Mouse (Mus musculus): ENCODE measurements around the gene Mrgprf.

Gene Mrgprf

DNA sequence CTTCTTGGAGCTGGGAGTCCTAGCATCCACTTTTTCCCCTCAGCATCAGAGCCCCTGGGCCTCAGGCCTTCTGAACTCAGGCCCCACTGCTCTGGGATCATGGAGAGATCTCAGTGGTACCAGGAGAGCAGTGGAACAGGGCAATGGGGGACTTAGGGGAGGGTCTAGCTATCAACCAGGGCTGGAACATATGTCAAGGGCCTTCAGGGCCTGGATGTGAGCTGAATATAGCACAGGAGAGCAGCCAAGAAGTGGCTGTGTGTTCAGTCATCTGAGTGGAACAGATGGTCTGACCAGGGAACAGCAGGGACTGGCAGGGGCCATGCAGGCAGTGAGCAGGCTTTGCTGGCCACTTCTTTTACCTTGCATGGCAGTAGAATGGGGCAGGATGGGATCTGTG lies 34.6 kb downstream of the Mrgprf start:
- no peak for DNase-seq (ENCODE audit: low spot score)

DNA sequence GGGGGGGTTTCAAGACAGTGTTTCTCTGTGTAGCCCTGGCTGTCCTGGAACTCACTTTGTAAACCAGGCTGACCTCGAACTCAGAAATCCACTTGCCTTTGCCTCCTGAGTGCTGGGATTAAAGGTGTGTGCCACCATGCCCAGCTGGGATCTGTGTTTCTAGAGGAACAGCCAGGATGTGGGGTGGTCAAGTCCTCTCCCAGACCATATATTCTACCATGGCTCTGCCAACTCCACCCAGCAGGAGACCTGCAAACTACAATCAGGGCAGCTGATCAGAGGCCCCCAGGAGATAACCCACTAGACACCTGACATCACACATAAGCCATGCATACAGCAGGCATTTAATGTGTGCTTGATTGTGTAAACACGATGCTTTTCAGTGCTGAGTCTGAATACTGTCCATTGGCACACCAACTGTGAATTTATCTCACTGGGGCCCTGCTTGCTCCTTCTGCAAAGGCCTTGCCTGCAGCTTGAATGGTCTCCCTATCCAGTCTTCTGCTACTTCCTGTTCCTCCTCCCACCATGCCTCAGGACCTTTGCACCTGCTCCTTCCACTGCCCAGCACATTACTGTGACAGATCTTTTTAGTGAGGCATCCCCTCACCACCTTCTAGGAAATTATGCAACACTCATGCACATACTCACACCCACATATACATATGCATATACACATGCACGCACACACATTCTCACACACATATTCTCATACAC lies 35.1 kb downstream of the Mrgprf start:
- no peak for DNase-seq (ENCODE audit: low spot score)

DNA sequence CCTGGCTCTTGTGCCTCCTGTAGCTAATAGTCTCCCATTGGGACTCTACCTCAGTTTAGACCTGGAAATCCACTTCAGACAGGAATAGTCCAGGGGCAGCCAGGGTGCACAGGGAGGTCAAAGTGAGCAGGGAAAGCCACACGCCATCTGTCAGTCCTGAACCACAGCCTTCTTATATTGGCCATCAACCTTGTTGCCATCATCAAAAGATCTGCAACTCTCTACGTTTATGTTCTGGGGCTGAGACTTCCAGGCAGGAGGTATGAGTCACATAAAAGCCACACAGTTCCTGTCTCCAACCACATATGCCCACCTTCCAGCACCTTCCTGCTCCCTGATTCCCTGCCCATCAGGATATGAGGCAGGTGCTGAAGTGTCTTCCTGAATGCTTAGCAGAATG lies 37.3 kb downstream of the Mrgprf start:
- no peak for DNase-seq (ENCODE audit: low spot score)

DNA sequence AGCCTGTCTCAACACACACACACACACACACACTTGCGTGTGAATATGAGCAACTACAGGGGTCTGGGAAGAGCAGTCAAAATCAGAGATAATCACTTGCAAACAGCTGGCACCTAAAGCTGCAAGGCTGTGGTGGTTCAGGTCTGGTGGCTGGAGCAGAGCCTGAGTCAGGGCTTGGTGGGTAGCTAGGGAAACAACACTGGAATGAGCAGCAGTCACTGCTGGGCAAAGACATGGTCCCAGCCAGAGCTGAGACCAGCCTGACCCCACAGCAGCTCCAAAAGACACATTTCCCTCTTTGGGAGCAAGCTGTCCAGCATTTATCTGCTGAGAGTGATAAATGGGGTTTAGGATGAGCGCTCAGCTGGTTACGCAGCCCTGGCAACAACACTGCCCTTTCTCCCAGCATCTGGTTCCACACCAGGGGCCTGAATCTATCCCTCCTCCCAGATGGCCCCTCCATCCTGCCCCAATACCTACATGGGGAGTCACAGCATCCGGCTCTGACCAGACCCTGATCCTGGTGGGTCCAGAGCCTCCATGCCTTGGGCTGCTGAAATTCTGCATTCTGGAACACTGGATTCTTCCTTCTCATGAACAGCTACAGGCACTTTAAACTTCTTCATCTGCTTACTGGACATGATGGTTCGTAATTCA lies 39.7 kb downstream of the Mrgprf start:
- no peak for DNase-seq (ENCODE audit: low spot score)
